Mouse (Mus musculus) liver, adult (tissue): ENCODE results near the gene Atp2b4.

ENCODE experiments used
- GATA4 ChIP-seq: IDR thresholded peaks from 2 replicates; pipeline ENCODE4 v1.6.1; 2014; ENCODE audit warnings: mild to moderate bottlenecking, low read length; ENCODE audit not compliant: insufficient replicate concordance

The Atp2b4 gene

DNA sequence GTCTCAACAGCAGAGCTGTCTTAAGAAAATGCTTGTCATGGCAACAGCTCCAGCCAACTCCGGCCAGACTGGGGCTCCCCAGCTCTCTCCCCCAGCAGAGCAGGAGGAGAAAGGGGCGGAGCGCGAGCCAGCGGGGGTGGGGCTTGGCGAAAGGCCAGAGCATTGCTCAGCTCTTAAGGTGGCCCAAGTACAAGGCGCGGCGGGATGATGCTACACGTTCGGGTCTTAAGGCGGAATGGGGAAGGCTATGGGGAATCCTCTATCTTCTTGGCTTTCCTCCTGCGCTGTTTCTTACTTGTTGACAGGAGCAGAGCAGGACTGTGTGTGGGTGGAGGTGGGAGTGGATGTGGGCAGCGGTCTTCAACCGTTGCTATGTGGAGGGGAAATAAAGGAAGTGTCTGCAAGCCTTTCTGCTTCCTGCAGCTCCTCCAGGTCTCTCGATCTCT lies at the start of gene Atp2b4:
Atp2b4 (minus strand) TSS at position 94 of the 446 bp plus-strand sequence.
- no peak; the same call in 1 of the 2 replicates for TF ChIP-seq GATA4

- no peak for TF ChIP-seq GATA4
Observed at GRCm38 (mm10) chr1:133844734-133845133, 43.9 kb upstream of the Atp2b4 start.

DNA sequence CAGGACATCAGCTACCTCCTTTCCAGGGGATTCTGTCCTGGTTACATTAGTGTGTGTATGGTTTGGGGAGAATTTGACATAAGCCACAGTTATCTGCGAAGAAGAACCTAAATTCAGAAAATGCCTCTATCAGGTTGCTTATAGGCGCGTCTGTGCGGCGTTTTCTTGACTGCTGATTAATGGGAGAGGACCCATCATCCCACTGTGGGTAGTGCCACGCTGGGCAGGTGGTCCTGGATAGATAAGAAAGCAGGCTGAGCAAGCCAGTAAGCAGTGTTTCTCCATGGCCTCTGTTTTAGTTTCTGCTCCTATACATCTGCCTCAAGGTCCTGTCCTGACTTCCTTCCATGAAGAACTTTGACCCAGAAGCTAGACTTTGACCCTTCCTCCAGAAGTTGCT lies 43.1 kb upstream of the Atp2b4 start:
- no peak for TF ChIP-seq GATA4

DNA sequence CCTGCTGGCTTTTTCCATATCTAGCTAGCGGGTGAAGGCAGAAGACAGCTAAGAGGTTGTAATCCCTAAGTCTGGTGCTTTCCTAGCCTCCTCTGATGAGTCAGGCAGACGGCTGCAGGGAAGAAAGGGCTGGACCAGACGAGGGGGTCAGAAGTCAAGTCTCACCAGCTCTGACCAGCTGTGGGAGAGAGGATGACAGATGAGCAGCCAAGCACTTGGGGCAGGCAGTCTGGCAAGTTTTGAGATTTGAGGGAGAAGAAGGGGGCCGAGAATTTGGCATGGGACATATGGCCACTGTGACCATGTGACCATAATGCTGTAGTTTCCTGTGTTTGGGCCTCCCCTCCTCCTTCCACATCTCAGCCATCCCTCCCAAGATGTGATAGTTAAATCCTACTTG lies 42.5 kb upstream of the Atp2b4 start:
- no peak for TF ChIP-seq GATA4

- no peak for TF ChIP-seq GATA4
Observed at GRCm38 (mm10) chr1:133842074-133842725, 41.4 kb upstream of the Atp2b4 start.

- no peak for TF ChIP-seq GATA4
Observed at GRCm38 (mm10) chr1:133841171-133841926, 40.5 kb upstream of the Atp2b4 start.

DNA sequence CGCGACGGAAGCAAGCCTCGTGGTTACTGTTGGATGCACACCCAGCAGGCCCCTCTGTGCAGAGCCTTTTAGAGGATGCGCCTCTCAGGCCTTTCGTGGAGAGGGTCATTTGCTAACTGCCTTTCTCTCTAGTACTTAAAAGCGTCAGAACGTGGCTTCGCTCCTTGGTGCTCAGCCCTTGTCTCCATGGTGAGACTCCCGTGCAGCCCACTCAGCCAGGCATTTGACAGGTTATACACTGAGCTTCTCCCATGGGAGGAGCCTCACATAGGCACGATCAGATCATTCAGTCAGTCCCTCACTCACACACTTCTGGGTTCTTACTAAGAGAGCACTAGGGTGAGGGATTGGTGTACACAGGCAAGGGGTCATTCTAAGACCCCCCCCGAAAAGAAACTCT lies 39.7 kb upstream of the Atp2b4 start:
- TF ChIP-seq GATA4, result no peak

- TF ChIP-seq GATA4, result no peak
Observed at GRCm38 (mm10) chr1:133834309-133834708, 33.5 kb upstream of the Atp2b4 start.

- TF ChIP-seq GATA4, result no peak
Observed at GRCm38 (mm10) chr1:133832781-133833180, 31.9 kb upstream of the Atp2b4 start.

DNA sequence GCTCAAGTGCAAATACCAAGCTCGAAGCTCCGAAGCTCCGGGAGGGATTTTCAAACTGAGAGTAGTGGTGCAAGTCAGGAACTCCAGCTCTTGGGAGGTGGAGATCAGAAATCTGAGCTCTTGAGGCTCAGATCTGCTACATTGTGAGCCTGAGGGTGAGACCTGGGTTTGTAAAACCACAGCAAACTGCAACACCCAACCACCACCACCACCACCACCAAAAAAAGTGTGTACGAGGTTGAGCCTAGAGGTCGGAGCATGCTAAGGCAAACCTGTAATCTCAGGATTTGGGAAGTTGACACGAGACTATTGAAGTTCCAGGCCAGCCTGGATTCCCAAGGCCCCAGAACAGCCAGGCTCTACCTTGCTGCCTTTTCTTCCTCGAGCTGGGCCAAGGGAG lies 25.4 kb upstream of the Atp2b4 start:
- no peak for TF ChIP-seq GATA4

GRCm38 (mm10) chr1:133825543-133825942 lies 24.7 kb upstream of the Atp2b4 start:
- no peak for TF ChIP-seq GATA4

GRCm38 (mm10) chr1:133825140-133825539 lies 24.3 kb upstream of the Atp2b4 start:
- no peak for TF ChIP-seq GATA4

DNA sequence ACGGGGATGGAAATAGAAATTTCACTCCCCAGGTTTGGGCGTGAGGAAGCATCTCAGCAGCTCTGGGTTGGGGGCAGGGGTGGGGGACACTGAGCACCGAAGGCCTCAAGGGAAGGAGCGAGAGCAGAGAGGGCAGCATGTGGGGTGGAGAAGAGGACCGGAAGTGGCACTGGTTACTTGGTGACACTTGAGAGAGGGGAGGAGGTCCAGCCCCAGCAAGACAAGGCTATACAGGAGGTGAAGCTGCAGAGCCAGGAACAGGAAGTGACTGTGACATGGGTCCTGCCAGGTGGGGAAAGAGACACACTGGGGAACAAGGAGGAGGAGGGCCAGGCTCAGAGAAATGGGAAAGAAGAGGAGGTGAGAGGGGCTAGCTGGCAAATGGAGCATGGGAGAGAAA lies 20.3 kb upstream of the Atp2b4 start:
- no peak for TF ChIP-seq GATA4

DNA sequence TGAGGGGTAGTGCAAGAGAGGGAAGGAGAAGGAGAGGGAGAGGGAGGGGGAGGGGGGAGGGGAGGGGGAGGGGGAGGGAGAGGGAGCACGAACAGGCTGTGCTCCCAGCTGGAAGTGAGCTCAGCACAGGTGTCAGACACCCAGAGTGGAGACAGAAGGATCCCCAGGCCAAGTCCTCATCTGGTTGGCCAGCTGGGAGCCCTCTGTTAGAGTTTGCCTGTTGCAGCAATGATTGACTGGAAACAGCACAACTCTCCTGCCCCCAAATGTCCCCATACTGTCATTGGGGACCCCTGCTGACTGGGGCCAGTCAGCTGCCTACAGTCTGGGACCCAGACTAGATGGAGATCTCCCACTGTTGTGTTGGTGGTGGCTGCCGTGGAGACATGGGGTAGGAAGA lies 19.3 kb upstream of the Atp2b4 start:
- no peak for TF ChIP-seq GATA4

GRCm38 (mm10) chr1:133818531-133818930 lies 17.7 kb upstream of the Atp2b4 start:
- TF ChIP-seq GATA4, result no peak

DNA sequence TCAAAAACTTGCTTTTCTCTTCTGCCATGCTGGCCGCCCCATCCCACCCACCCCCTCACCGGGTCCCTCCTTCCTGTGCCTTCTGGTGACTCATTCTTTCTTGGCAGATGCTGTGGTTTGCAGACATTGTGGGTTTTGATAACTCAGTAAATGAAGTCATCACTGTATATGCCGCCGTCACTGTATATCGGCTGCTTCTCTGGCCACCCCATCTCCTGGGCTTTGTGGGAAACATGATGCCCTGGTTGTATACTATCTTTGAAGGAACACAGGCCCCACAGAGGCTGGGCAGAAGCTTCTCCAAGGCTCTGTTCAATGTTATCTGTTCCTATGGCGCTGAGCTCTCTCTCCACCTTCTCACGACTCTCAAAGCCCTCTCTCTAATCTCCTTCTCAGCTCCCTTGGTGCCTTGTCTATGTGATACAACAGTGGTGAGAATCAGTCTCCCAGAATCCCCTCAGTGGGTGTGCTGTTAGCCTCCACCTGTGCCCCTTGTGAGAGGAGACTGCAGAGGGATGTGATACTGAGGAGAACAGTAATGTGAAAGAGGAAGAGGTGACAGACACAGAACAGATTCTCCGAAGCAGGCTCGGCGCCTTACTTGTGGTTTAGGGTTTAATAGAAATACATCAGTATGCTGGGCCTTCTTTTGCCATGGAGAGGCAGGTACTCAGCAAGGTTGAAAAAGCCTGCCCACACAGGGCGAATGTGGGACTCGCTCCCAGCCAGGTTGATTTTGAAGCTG lies 15.1 kb upstream of the Atp2b4 start:
- TF ChIP-seq GATA4, result no peak
